Mouse (Mus musculus): ENCODE measurements around the gene Zscan29.
"Not testable (repeated sequence)": the region's sequence is repeated elsewhere in the genome, so short reads cannot be mapped to it uniquely, and the experiment has no call there.

Zscan29 gene

GRCm38 (mm10) chr2:121132822-121133221 is 38.1 kb downstream of the Zscan29 start:
- no peak for DNase-seq (ENCODE audit: low spot score in 2 of 2)

- no peak for DNase-seq (ENCODE audit: low spot score in 2 of 2)
These were observed 41.9 kb downstream of the Zscan29 start for GRCm38 (mm10) chr2:121128865-121129620.

- no peak for DNase-seq (ENCODE audit: low spot score in 2 of 2)
These were observed 43.4 kb downstream of the Zscan29 start for GRCm38 (mm10) chr2:121127536-121127935.

GRCm38 (mm10) chr2:121126302-121126701 is 44.6 kb downstream of the Zscan29 start:
- DNase-seq (ENCODE audit: low spot score in 2 of 2), result not testable (repeated sequence)

- no peak for DNase-seq (ENCODE audit: low spot score in 2 of 2)
These were observed 51.7 kb downstream of the Zscan29 start for GRCm38 (mm10) chr2:121119260-121119659.

GRCm38 (mm10) chr2:121115418-121115817 is 55.5 kb downstream of the Zscan29 start:
- DNase-seq (ENCODE audit: low spot score in 2 of 2), result no peak

- no peak for DNase-seq (ENCODE audit: low spot score in 2 of 2)
These were observed 61.2 kb downstream of the Zscan29 start, which contains the start of gene Tgm7 for GRCm38 (mm10) chr2:121109695-121110094. Gene Tgm7 (minus strand): TSS chr2:121109795.

Data from urinary bladder, postnatal 4 days (tissue).